Mouse (Mus musculus): ENCODE measurements around the gene 2310022B05Rik. TPM values are rescaled to one million over a fixed set of nuclear protein-coding genes. Genes with fewer than 3 reads are reported as not detected.

2310022B05Rik gene
- polyA plus RNA-seq, 1 experiment from 2014 or later: 4.1 TPM

DNA sequence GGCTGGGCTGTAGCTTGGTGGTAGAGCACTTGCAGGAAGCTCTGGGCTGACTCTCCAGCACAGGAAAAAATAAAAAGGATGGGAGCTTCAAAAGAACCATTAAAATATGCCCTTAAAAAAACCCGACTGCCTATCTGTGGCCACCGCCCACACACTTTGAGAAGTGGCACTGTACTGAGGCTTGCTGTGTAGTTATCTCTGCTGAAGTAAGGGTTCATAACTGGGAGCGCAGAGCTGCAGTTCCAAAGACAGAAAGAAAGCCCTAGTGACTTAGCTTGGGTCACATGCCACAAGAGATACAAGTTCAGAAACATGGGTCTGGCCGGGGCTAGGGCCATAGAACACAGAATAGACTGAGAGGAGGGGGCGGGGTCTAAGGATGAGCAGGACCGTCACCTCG lies 5.2 kb downstream of the 2310022B05Rik start:
- WGBS (ENCODE audit: insufficient replicate concordance): 45% methylated on average over 7 of the region's 7 CpGs

DNA sequence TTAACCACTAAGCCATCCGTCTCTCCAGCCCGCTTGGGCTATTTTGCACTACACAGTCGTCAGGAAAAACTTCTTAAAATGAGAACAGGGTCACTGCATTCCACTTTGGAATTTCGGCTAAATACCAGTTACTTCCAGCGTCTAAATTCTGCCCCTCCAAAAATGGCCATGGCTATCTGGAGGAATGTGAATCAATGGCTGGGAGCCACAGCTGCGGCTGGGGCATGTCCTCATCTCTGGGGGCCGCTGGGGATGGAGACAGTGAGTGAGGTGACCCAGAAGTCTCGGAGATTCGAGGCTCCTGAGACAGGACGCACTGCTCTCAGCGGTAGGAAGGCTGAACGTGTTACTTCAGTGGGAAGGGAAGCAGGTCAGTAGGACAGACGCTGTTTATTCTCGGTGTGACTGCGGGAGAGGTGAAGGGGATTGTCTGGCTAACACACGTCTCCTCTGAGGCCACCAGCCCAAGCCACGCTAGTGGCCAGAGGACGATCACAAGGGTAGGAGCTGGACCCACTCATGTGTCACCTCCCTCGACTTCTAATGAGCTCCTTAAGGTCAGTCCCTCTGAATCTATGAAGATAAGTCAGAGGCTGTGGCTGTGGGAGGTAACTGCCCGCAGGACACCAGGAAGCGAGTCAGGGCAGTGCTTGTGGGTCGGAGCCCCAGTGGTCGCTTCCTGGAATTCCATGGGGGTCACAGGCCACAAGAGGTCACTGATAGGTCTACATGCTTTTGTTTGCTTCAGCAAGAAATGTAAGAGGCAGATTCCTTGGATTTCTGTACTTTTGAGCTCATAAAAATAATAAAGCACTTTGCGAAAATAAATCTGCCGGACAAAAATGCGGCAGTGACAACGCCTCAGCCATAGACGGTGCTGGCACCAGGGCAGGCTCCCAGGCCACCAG lies 9.3 kb downstream of the 2310022B05Rik start:
- Histone ChIP-seq H3K27ac (ENCODE audit: low read depth) (no peak overlapping the region), H3K36me3 (replicated peaks; ENCODE audit: insufficient read depth, low read length) (peaks cover 3% of the 10 kb centered on the region; the same call in 1 of the 2 replicates), H3K4me2 (ENCODE audit: low read depth, low read length) (no peak overlapping the region), H3K4me3 (ENCODE audit: low read depth, low read length) (no peak overlapping the region), H3K9ac (replicated peaks) (no peak overlapping the region), H3K4me1 (ENCODE audit: insufficient read depth) (peaks cover 46% of the 10 kb centered on the region), H3K27me3 (ENCODE audit: insufficient read depth, low read length) (no peaks in the 10 kb centered on the region), H3K9me3 (ENCODE audit: low read length) (no peaks in the 10 kb centered on the region)
- 71% methylated on average over 28 of the region's 28 CpGs for WGBS (ENCODE audit: insufficient replicate concordance)
- TF ChIP-seq CTCF (IDR thresholded peaks at IDR 0.05; ENCODE audit: low read depth) (no peak), EP300 (IDR thresholded peaks at IDR 0.05; ENCODE audit: low read depth) (no peak)
- DNase-seq (no peak), ATAC-seq (no peak)

More for the DNA sequence above, 5.2 kb downstream of the 2310022B05Rik start:
- peak; percentile 83 for ATAC-seq
- no peaks in the 10 kb centered on the region for H3K36me3 ChIP-seq (replicated peaks; ENCODE audit: insufficient read depth, low read length)
- peaks cover 58% of the 10 kb centered on the region for H3K4me1 ChIP-seq (ENCODE audit: insufficient read depth)
- H3K27me3 ChIP-seq (ENCODE audit: insufficient read depth, low read length): no peaks in the 10 kb centered on the region
- H3K27ac ChIP-seq (ENCODE audit: low read depth): peak overlapping the region; percentile 75
- TF ChIP-seq CTCF (IDR thresholded peaks at IDR 0.05; ENCODE audit: low read depth) (no peak), EP300 (IDR thresholded peaks at IDR 0.05; ENCODE audit: low read depth) (peak; percentile 72)
- 0 out of 2 replicates have a peak overlapping the region, but pooled peaks have one; percentile 12 for H3K9ac ChIP-seq (replicated peaks)
- H3K4me2 ChIP-seq (ENCODE audit: low read depth, low read length): peak overlapping the region; percentile 65
- no peaks in the 10 kb centered on the region for H3K9me3 ChIP-seq (ENCODE audit: low read length)
- DNase-seq: peak; percentile 40
- H3K4me3 ChIP-seq (ENCODE audit: low read depth, low read length): peak overlapping the region; percentile 8; the same call in 1 of the 2 replicates

DNA sequence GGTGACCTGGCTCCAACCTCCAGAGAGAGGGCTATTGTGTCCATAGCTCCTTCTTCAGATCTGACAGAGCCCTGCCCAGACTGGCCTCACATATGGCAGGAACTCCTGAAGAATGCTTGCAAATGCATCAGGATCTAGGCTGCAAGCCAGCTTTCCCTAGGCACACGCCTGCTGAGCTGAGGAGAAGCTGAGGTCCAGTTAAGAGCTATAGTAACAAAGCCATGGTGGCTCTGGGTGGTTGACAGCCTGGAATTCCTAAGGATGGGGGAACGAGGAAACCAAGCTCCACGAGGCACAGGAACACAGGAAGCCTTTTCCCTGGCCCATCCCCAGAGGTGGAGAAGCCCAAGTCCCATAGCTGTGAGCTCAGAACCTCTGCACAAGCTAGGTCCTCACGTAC lies 10.6 kb downstream of the 2310022B05Rik start:
- no peak overlapping the region for H3K4me2 ChIP-seq (ENCODE audit: low read depth, low read length)
- DNase-seq (no peak), ATAC-seq (no peak)
- no peak overlapping the region for H3K9ac ChIP-seq (replicated peaks)
- no peaks in the 10 kb centered on the region for H3K27me3 ChIP-seq (ENCODE audit: insufficient read depth, low read length)
- peak overlapping the region; percentile 84; the same call in 1 of the 2 replicates for H3K27ac ChIP-seq (ENCODE audit: low read depth)
- no peak overlapping the region for H3K4me3 ChIP-seq (ENCODE audit: low read depth, low read length)
- TF ChIP-seq CTCF (IDR thresholded peaks at IDR 0.05; ENCODE audit: low read depth): no peak
- no peak for TF ChIP-seq EP300 (IDR thresholded peaks at IDR 0.05; ENCODE audit: low read depth)
- no peaks in the 10 kb centered on the region for H3K9me3 ChIP-seq (ENCODE audit: low read length)
- peaks cover 3% of the 10 kb centered on the region; the same call in 1 of the 2 replicates for H3K36me3 ChIP-seq (replicated peaks; ENCODE audit: insufficient read depth, low read length)
- 52% methylated on average over 4 of the region's 4 CpGs for WGBS (ENCODE audit: insufficient replicate concordance)
- peaks cover 33% of the 10 kb centered on the region for H3K4me1 ChIP-seq (ENCODE audit: insufficient read depth)

DNA sequence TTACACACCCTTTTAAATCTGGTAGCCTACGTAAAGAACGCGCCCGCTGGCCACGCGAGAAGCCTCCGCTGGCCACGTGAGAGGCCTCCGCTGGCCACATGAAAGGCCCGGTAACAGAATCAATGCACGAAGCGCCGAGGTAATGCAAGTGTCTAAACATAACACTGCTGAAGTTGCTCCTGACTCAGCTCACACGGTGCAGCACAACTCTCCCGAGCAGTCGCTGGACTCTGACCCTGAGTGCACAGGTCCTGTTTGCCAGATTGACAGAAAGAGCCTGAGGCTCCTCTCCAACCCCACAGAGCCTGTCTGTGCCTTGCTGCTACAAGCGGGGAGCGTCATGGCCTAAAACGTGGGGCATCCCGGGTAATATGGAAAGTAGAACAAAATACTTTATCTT lies 11.4 kb downstream of the 2310022B05Rik start:
- no peak overlapping the region for H3K4me3 ChIP-seq (ENCODE audit: low read depth, low read length)
- DNase-seq (peak; percentile 74), ATAC-seq (peak; percentile 96)
- H3K27ac ChIP-seq (ENCODE audit: low read depth): peak overlapping the region; percentile 84
- H3K9me3 ChIP-seq (ENCODE audit: low read length): no peaks in the 10 kb centered on the region
- H3K4me1 ChIP-seq (ENCODE audit: insufficient read depth): peaks cover 27% of the 10 kb centered on the region
- no peak overlapping the region for H3K9ac ChIP-seq (replicated peaks)
- no peaks in the 10 kb centered on the region for H3K27me3 ChIP-seq (ENCODE audit: insufficient read depth, low read length)
- TF ChIP-seq CTCF (IDR thresholded peaks at IDR 0.05; ENCODE audit: low read depth): no peak
- no peak for TF ChIP-seq EP300 (IDR thresholded peaks at IDR 0.05; ENCODE audit: low read depth)
- 69% methylated on average over 20 of the region's 20 CpGs for WGBS (ENCODE audit: insufficient replicate concordance)
- H3K4me2 ChIP-seq (ENCODE audit: low read depth, low read length): no peak overlapping the region
- H3K36me3 ChIP-seq (replicated peaks; ENCODE audit: insufficient read depth, low read length): peaks cover 3% of the 10 kb centered on the region; the same call in 1 of the 2 replicates

DNA sequence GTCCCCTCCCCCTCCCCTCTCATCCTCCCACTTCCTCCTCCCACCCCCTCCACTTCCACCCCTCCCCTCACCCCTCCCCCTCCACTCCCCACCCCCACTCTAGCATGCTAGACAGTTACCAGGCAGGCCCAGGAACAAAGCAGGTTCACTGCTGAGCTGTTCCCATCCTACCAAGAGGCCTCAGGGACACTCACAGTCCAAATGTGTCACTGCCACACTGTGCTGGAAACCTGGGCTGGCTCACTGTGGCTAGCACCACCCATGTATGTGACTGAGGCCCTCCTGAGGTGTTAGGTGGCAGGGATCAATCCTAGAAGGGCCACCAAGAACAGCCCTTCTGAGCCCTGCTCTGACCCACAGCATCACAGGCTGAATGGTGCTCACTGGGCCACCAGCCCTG lies 14.9 kb downstream of the 2310022B05Rik start:
- ATAC-seq (no peak), DNase-seq (no peak)
- TF ChIP-seq CTCF (IDR thresholded peaks at IDR 0.05; ENCODE audit: low read depth) (no peak), EP300 (IDR thresholded peaks at IDR 0.05; ENCODE audit: low read depth) (no peak)
- Histone ChIP-seq H3K4me2 (ENCODE audit: low read depth, low read length) (no peak overlapping the region), H3K36me3 (replicated peaks; ENCODE audit: insufficient read depth, low read length) (peaks cover 3% of the 10 kb centered on the region; the same call in 1 of the 2 replicates), H3K4me3 (ENCODE audit: low read depth, low read length) (no peak overlapping the region), H3K27ac (ENCODE audit: low read depth) (no peak overlapping the region), H3K9ac (replicated peaks) (no peak overlapping the region), H3K4me1 (ENCODE audit: insufficient read depth) (peaks cover 18% of the 10 kb centered on the region), H3K9me3 (ENCODE audit: low read length) (no peaks in the 10 kb centered on the region), H3K27me3 (ENCODE audit: insufficient read depth, low read length) (no peaks in the 10 kb centered on the region)

GRCm38 (mm10) chr8:124643540-124644339 lies 19.4 kb downstream of the 2310022B05Rik start:
- Histone ChIP-seq H3K9me3 (ENCODE audit: low read length) (no peaks in the 10 kb centered on the region), H3K36me3 (replicated peaks; ENCODE audit: insufficient read depth, low read length) (peaks cover 11% of the 10 kb centered on the region), H3K27me3 (ENCODE audit: insufficient read depth, low read length) (no peaks in the 10 kb centered on the region), H3K4me2 (ENCODE audit: low read depth, low read length) (no peak overlapping the region), H3K4me1 (ENCODE audit: insufficient read depth) (no peaks in the 10 kb centered on the region), H3K4me3 (ENCODE audit: low read depth, low read length) (no peak overlapping the region), H3K9ac (replicated peaks) (no peak overlapping the region), H3K27ac (ENCODE audit: low read depth) (no peak overlapping the region)
- ATAC-seq: no peak
- no peak for DNase-seq
- WGBS (ENCODE audit: insufficient replicate concordance): 61% methylated on average over 18 of the region's 18 CpGs
- no peak for TF ChIP-seq CTCF (IDR thresholded peaks at IDR 0.05; ENCODE audit: low read depth)
- TF ChIP-seq EP300 (IDR thresholded peaks at IDR 0.05; ENCODE audit: low read depth): no peak

All from liver, postnatal 0 days (tissue).